Mouse (Mus musculus) CH12.LX (cell line): ENCODE measurements around the gene Spen. TPM values are rescaled to one million over a fixed set of nuclear protein-coding genes. Genes with fewer than 3 reads are reported as not detected.
A peak's percentile ranks its signal among the peaks of the same experiment; 100 is the strongest.

Experiments used
- DNase-seq: peaks from one replicate; pipeline ENCODE4 v3.0.0-alpha.2; 2013; ENCODE audit errors: extremely low read depth
- H3K27ac ChIP-seq: 2 replicates; pipeline ENCODE4 v1.5.1; 2012; ENCODE audit warnings: low read depth, mild to moderate bottlenecking, control low read depth, moderate library complexity; ENCODE audit not compliant: insufficient read depth
- H3K27me3 ChIP-seq: replicated peaks from 2 replicates; pipeline ENCODE3; 2012; ENCODE audit warnings: inconsistent platforms
- H3K36me3 ChIP-seq, 2 experiments: replicated peaks in 1 of 2; 2 replicates each; pipeline versions ENCODE3 to v1.6.1; 2012; ENCODE audit warnings: inconsistent platforms in 1 of 2, low read length in 1 of 2, mild to moderate bottlenecking in 1 of 2, mixed read lengths in 1 of 2, moderate library complexity in 1 of 2; ENCODE audit not compliant: control insufficient read depth in 1 of 2, insufficient read depth in 1 of 2
- H3K4me1 ChIP-seq, 2 experiments: 2 replicates each; pipeline ENCODE4 v1.6.1; 2012; ENCODE audit warnings: inconsistent platforms in 1 of 2, moderate library complexity in 1 of 2; ENCODE audit not compliant: insufficient read depth in 2 of 2, control insufficient read depth in 1 of 2
- H3K4me2 ChIP-seq: 2 replicates; pipeline ENCODE4 v1.6.1; 2012; ENCODE audit warnings: low read depth, mild to moderate bottlenecking, control low read depth; ENCODE audit not compliant: poor library complexity, insufficient read depth, severe bottlenecking
- H3K4me3 ChIP-seq, 3 experiments: fragments of 150-350 bp in 1 of 3; sonication (generic) in 1 of 3; replicated peaks in 1 of 3; 2 replicates each; pipeline versions ENCODE3 to v1.5.1; 2011 to 2012; ENCODE audit warnings: low read depth in 2 of 3, low read length in 2 of 3, mild to moderate bottlenecking in 2 of 3, moderate library complexity in 2 of 3, control low read depth in 1 of 3, improper control_type of control experiment in 1 of 3, inconsistent platforms in 1 of 3, mixed read lengths in 1 of 3; ENCODE audit not compliant: poor library complexity in 1 of 3
- H3K79me2 ChIP-seq: replicated peaks from 2 replicates; pipeline ENCODE4 v1.6.1; 2012; ENCODE audit warnings: mild to moderate bottlenecking, moderate library complexity; ENCODE audit not compliant: control insufficient read depth, poor library complexity, insufficient read depth, severe bottlenecking; ENCODE audit errors: extremely low read depth
- H3K9ac ChIP-seq: 2 replicates; pipeline ENCODE4 v1.6.1; 2012; ENCODE audit warnings: low read depth, mild to moderate bottlenecking, control low read depth, moderate library complexity; ENCODE audit not compliant: insufficient read depth
- H3K9me3 ChIP-seq: replicated peaks from 2 replicates; pipeline ENCODE3; 2012; ENCODE audit warnings: low read length, inconsistent platforms, mixed read lengths
- BHLHE40 ChIP-seq: IDR thresholded peaks from 2 replicates; pipeline ENCODE4 v1.6.1; 2011; ENCODE audit warnings: mild to moderate bottlenecking, low read depth, low read length, improper control_type of control experiment
- CTCF ChIP-seq, 2 experiments: IDR thresholded peaks in 1 of 2; conservative IDR thresholded peaks in 1 of 2; 2 replicates each; pipeline ENCODE4 v1.5.1; 2011 to 2012; ENCODE audit warnings: low read depth in 2 of 2, low read length in 2 of 2, improper control_type of control experiment in 1 of 2, inconsistent platforms in 1 of 2, mild to moderate bottlenecking in 1 of 2, moderate library complexity in 1 of 2
- EP300 ChIP-seq: IDR thresholded peaks from 2 replicates; pipeline ENCODE4 v1.6.1; 2011; ENCODE audit warnings: low read length, improper control_type of control experiment
- ETS1 ChIP-seq: conservative IDR thresholded peaks from 2 replicates; pipeline ENCODE4 v1.6.1; 2012; ENCODE audit warnings: low read depth, mild to moderate bottlenecking, inconsistent platforms, low read length, improper control_type of control experiment, moderate library complexity
- GABPA ChIP-seq: IDR thresholded peaks from 2 replicates; pipeline ENCODE4 v1.6.1; 2012; ENCODE audit warnings: low read depth, low read length, improper control_type of control experiment, inconsistent platforms; ENCODE audit not compliant: insufficient replicate concordance
- IRF4 ChIP-seq: IDR thresholded peaks from 2 replicates; pipeline ENCODE4 v1.6.1; 2014; ENCODE audit warnings: low read depth, mild to moderate bottlenecking, inconsistent platforms, low read length, improper control_type of control experiment
- JUN ChIP-seq: IDR thresholded peaks from 2 replicates; pipeline ENCODE4 v1.6.1; 2011; ENCODE audit warnings: low read depth, mild to moderate bottlenecking, low read length, improper control_type of control experiment, moderate library complexity; ENCODE audit not compliant: insufficient read depth
- JUND ChIP-seq: conservative IDR thresholded peaks from 2 replicates; pipeline ENCODE4 v1.6.1; 2011; ENCODE audit warnings: low read depth, low read length, improper control_type of control experiment
- KAT2A ChIP-seq: IDR thresholded peaks from 2 replicates; pipeline ENCODE4 v1.6.1; 2012; ENCODE audit warnings: low read length, improper control_type of control experiment, inconsistent platforms; ENCODE audit not compliant: insufficient replicate concordance
- MAFK ChIP-seq: IDR thresholded peaks from 2 replicates; pipeline ENCODE4 v1.6.1; 2011; ENCODE audit warnings: low read length, improper control_type of control experiment; ENCODE audit not compliant: insufficient replicate concordance
- MYC ChIP-seq: IDR thresholded peaks from 2 replicates; pipeline ENCODE4 v1.6.1; 2011; ENCODE audit warnings: low read depth, mild to moderate bottlenecking, improper control_type of control experiment, low read length
- NELFE ChIP-seq: IDR thresholded peaks from 2 replicates; pipeline ENCODE4 v1.6.1; 2011; ENCODE audit warnings: low read depth, low read length, improper control_type of control experiment
- POLR2AphosphoS2 ChIP-seq: IDR thresholded peaks from 2 replicates; pipeline ENCODE4 v1.6.1; 2011; ENCODE audit warnings: low read depth, low read length, improper control_type of control experiment
- RAD21 ChIP-seq: IDR thresholded peaks from 2 replicates; pipeline ENCODE4 v1.6.1; 2011; ENCODE audit warnings: low read depth, mild to moderate bottlenecking, low read length, improper control_type of control experiment, moderate library complexity
- SMC3 ChIP-seq: IDR thresholded peaks from 2 replicates; pipeline ENCODE4 v1.6.1; 2011; ENCODE audit warnings: low read depth, low read length, improper control_type of control experiment
- ZC3H11A ChIP-seq: IDR thresholded peaks from 2 replicates; pipeline ENCODE4 v1.6.1; 2012; ENCODE audit warnings: low read depth, mild to moderate bottlenecking, inconsistent platforms, low read length, improper control_type of control experiment
- dilution Hi-C: fragments of 300-500 bp; cut with MboI; formaldehyde crosslinking; loops from 2 replicates; pipeline ENCODE4 v1.14.3; 2020; ENCODE audit warnings: low sequenced_read_pairs; ENCODE audit not compliant: extremely low pct_unique_long_range_greater_than_20kb, extremely low pct_ligation_motif_present
- in situ Hi-C: fragments of 300-500 bp; cut with MboI; formaldehyde crosslinking; loops from 3 replicates; pipeline ENCODE4 v1.14.3; 2019; ENCODE audit warnings: low sequenced_read_pairs, low pct_ligation_motif_present, low pct_unique_long_range_greater_than_20kb, mixed read lengths
- polyA plus RNA-seq: library from polyadenylated mRNA; unstranded; fragments of >175 nt; gene quantifications from 2 replicates; pipeline ENCODE4 v1.2.1, GENCODE M21; 2012; ENCODE audit warnings: low read depth; ENCODE audit not compliant: insufficient read length
- total RNA-seq, 2 experiments: library from RNA; depleted of rRNA; stranded (reverse); fragments of 300-350 nt in 1 of 2; fragments of >200 nt in 1 of 2; gene quantifications; 2 replicates each; pipeline ENCODE4 v1.2.3; 2012 to 2014

Spen gene
- total and polyA plus RNA-seq, 3 experiments = 4.0 to 21.6 (median 10.2) TPM

DNA sequence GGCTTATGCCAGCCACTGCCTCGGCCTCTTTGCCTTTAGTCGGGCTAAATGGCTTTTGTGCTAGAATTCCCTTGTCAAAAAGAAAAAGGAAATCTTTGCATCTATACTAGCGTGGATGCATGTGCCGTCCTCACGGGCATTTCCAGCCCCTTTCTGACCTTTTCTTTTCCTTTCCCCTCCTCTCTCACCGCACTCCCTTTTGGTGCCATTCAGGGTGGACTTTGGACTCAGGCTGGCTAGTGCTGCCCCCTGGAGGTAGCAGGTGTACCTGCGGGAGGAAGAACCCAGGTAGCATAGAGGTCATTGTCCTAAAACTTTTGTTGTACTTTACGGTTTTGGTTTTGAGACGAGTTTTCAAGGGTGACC, 21.5 kb upstream of the Spen start:
- no peak for TF ChIP-seq MYC
- no peak; the same call in 1 of the 2 replicates for TF ChIP-seq RAD21
- no peak for TF ChIP-seq JUN
- no peak for TF ChIP-seq BHLHE40
- TF ChIP-seq JUND = no peak
- TF ChIP-seq MAFK = no peak
- no peak for TF ChIP-seq IRF4
- no peak for TF ChIP-seq GABPA
- peak; percentile 8 to 24; a peak in 2 of 4 replicates for TF ChIP-seq CTCF (conservative IDR thresholded peaks at IDR 0.05 in 1 of 2, IDR thresholded peaks at IDR 0.05 in 1 of 2; ENCODE audit: low read depth in 2 of 2, low read length in 2 of 2)
- TF ChIP-seq SMC3 = peak; percentile 25
- TF ChIP-seq KAT2A = no peak
- no peak for TF ChIP-seq ETS1
- TF ChIP-seq POLR2AphosphoS2 = no peak
- TF ChIP-seq ZC3H11A = no peak
- TF ChIP-seq NELFE = no peak
- TF ChIP-seq EP300 = no peak
- Histone ChIP-seq H3K9me3 (peaks cover 10% of the 10 kb centered on the region), H3K9ac (no peak overlapping the region), H3K4me1 (peaks cover 3 to 8% of the 10 kb centered on the region in 2 experiments; a peak in 3 of 4 replicates), H3K27ac (no peak overlapping the region), H3K27me3 (no peaks in the 10 kb centered on the region), H3K4me2 (no peak overlapping the region), H3K36me3 (no peaks in the 10 kb centered on the region), H3K79me2 (no peaks in the 10 kb centered on the region), H3K4me3 (no peak overlapping the region)
- dilution Hi-C loops = no loop called here
- in situ Hi-C loops = no loop called here
- no peak for DNase-seq

- in situ Hi-C loops = no loop called here
- Histone ChIP-seq H3K4me1 (peaks cover 3 to 8% of the 10 kb centered on the region in 2 experiments; a peak in 3 of 4 replicates), H3K36me3 (no peaks in the 10 kb centered on the region), H3K79me2 (no peaks in the 10 kb centered on the region), H3K27me3 (no peaks in the 10 kb centered on the region)
- peak; percentile 19; the same call in 1 of the 2 replicates for TF ChIP-seq ETS1
- no peak for TF ChIP-seq MYC
- no peak for TF ChIP-seq BHLHE40
- TF ChIP-seq NELFE = no peak
- TF ChIP-seq, all 38 proteins: peak for 1
- no peak overlapping the region for H3K9ac ChIP-seq
- dilution Hi-C loops = no loop called here
- no peak overlapping the region for H3K4me2 ChIP-seq
- no peak overlapping the region for H3K27ac ChIP-seq
- peak; percentile 63 for DNase-seq
- H3K4me3 ChIP-seq = no peak overlapping the region
- peaks cover 10% of the 10 kb centered on the region for H3K9me3 ChIP-seq
Measured at GRCm38 (mm10) chr4:141559131-141559897, 20.9 kb upstream of the Spen start.
